Mouse (Mus musculus) lung, adult 18-20 months (tissue): ENCODE results near the gene Kcnd2.

Source experiments
- DNase-seq, 2 experiments: peaks; one replicate each; pipeline ENCODE4 v3.0.0; 2022; ENCODE audit warnings: mixed read lengths in 2 of 2

Kcnd2 gene

GRCm38 (mm10) chr6:21697641-21698040, 482.3 kb downstream of the Kcnd2 start:
- no peak for DNase-seq

- DNase-seq: no peak
Observed at GRCm38 (mm10) chr6:21701131-21701530, 485.8 kb downstream of the Kcnd2 start.

- DNase-seq: no peak
Observed at GRCm38 (mm10) chr6:21709228-21709627, 493.9 kb downstream of the Kcnd2 start.

- no peak for DNase-seq
Observed at GRCm38 (mm10) chr6:21719121-21719520, 503.8 kb downstream of the Kcnd2 start.

GRCm38 (mm10) chr6:21722238-21722637, 506.9 kb downstream of the Kcnd2 start:
- DNase-seq: no peak

- DNase-seq: no peak
Observed at GRCm38 (mm10) chr6:21740606-21741005, 525.3 kb downstream of the Kcnd2 start.

GRCm38 (mm10) chr6:21744615-21745266, 529.4 kb downstream of the Kcnd2 start:
- no peak for DNase-seq

- no peak for DNase-seq
Observed at GRCm38 (mm10) chr6:21747536-21747935, 532.2 kb downstream of the Kcnd2 start.

- no peak for DNase-seq
Observed at GRCm38 (mm10) chr6:21767787-21768221, 552.5 kb downstream of the Kcnd2 start.

- peak in 1 of 2 experiments; percentile 21 for DNase-seq
Observed at GRCm38 (mm10) chr6:21768745-21769446, 553.6 kb downstream of the Kcnd2 start.

- no peak for DNase-seq
Observed at GRCm38 (mm10) chr6:21769447-21769809, 554.1 kb downstream of the Kcnd2 start.

- DNase-seq: no peak
Observed at GRCm38 (mm10) chr6:21774213-21774916, 559.1 kb downstream of the Kcnd2 start.
